Mouse (Mus musculus): Measurements from ENCODE around the gene Gm21704.
"Not testable (repeated sequence)": the region's sequence is repeated elsewhere in the genome, so short reads cannot be mapped to it uniquely, and the experiment has no call there.

GRCm38 (mm10) chrY:3410067-3410466 is at the start of gene Gm21704, which contains the start of gene Gm21708:
- TF ChIP-seq CTCF (IDR thresholded peaks at IDR 0.05; ENCODE audit: control insufficient read depth, insufficient read depth, insufficient read length); MAX (IDR thresholded peaks at IDR 0.05); MYOG (IDR thresholded peaks at IDR 0.05; ENCODE audit: control insufficient read depth, extremely low read depth, insufficient read length); MYOD1 (IDR thresholded peaks at IDR 0.05; ENCODE audit: control insufficient read depth, insufficient read length, low read depth); CEBPB (IDR thresholded peaks at IDR 0.05; ENCODE audit: low read depth); USF1 (IDR thresholded peaks at IDR 0.05; ENCODE audit: low read depth): not testable (repeated sequence)

Measured in C2C12 (cell line).